Mouse (Mus musculus): ENCODE measurements at regions not wholly inside any gene's neighbourhood (a gene's known extent, or its start where the extent isn't known, plus 50 kb on each side); places are given as distances from the start of the nearest gene placed in this dataset.

DNA sequence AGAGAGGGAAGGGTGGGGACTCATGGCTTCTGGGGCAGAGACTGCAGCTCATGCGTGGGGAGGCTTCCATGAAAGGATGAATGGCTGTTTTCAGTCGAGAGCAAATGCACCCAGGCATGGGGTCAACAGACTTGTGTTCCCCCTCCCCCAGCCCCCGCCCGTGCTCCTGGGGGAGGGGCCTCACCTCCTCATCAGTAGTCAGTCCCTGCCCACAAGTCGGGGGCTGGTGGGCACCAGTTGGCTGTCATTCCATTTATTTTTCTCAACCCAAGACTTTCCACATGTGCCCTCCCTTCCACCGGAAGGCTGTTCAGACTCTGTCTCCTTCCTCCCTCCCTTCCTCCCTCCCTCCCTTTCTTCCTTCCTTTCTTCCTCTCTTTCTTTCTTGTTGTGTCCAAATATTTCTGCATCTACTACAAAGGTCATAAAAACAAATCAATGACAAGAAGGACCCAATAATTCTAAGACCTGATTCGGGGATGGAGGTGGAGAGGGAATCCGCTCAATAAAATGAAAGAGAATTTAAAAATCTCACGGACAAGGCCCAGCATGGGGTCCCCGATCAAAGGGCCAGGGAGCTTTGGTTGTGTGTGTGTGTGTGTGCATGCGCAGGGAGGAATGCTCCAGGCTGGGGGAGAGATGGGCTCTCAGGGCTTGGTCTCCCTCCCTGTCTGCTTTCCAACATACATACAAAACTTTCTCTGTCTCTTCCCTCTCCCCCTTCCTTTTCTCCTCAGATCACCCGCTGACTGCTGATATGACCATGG lies 57.7 kb downstream of the Rpl14 start:
- no peak for DNase-seq (ENCODE audit: low spot score)

- DNase-seq (ENCODE audit: low spot score): no peak
Measured at GRCm38 (mm10) chr9:120629609-120630008, 58.4 kb downstream of the Rpl14 start.

GRCm38 (mm10) chr9:120632821-120633220 lies 61.6 kb downstream of the Rpl14 start:
- DNase-seq (ENCODE audit: low spot score): no peak

DNA sequence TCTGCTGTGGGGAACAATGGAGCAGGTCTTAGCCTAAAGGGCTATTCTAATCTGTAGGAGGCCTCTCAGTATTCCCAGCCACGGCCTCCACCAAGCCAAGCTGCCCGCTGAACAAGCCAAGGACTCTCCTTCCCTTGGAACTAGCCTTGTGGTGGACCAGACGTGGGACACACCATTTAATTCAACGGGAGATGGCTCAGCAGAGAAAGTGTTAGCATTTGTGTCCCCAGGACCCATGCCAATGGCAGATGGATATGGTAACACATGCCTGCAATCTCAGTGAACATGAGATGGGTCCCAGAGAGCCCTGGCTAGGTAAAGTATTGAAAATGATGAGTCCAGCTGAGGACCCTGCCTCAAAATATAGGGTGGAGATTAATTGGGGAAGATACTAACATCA lies 71.4 kb downstream of the Rpl14 start:
- DNase-seq (ENCODE audit: low spot score): no peak

DNA sequence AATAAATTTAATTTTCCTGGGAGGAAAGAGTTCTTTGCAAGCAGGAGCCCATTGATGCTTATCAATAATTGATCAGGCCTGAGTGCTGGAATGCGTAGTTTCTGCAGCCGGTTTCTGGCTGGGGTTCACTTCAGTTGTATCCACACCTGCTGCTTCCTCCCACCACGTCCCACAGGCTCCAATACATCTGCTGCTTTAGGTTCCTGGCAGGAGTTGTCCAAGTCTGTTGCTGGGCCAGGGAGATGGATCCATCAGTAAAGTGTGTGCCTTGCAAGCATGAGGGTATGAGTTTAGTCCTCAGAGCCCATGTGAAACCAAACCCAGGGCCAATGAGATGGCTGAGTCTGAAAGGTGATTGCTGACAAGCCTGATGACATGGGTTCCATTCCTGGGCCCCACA lies 72.1 kb downstream of the Rpl14 start:
- no peak for DNase-seq (ENCODE audit: low spot score)

DNA sequence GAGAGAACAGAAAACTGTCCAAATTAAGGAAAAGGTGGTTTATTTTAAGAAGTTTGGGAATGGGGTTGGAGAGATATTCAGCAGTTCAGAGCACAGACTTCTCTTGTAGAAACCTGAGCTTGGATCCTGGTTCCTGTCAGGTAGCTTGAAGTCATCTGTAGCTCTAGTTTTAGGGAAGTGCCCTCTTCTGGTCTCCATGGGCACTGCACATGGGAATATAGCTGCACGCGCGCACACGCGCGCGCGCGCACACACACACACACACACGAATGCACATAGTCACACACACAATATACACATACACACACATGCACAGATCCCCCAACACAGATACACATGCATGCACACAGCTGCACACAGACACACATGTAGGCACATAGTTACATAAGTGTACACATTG lies 74.5 kb downstream of the Rpl14 start:
- no peak for DNase-seq (ENCODE audit: low spot score)

GRCm38 (mm10) chr9:120646806-120647667 lies 75.8 kb downstream of the Rpl14 start:
- no peak for DNase-seq (ENCODE audit: low spot score)

- no peak for DNase-seq (ENCODE audit: low spot score)
Measured at GRCm38 (mm10) chr9:120647668-120647955, 76.4 kb downstream of the Rpl14 start.

GRCm38 (mm10) chr9:120652733-120653132 lies 81.5 kb downstream of the Rpl14 start:
- no peak for DNase-seq (ENCODE audit: low spot score)

DNA sequence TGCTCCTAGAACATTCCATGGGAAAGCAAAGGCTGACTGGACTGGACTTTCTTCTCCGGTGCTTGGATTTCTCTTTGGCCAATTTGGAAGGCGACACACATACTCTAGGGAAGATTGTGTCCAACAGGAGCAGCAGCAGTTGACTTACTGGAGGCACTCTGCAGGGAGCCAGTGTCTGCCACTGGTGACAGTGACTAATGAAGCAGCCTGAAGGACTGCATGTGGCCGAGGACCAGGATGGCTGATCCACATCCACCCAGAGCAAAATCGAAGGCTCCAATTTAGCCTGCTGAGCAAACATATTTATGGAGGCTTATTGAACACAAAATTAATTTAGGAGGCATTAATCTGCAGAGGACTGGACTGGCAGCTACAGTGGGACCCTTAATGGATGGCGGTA lies 81.9 kb downstream of the Rpl14 start:
- DNase-seq (ENCODE audit: low spot score): no peak

- DNase-seq (ENCODE audit: low spot score): no peak
Measured at GRCm38 (mm10) chr9:120654736-120655135, 83.5 kb downstream of the Rpl14 start.

GRCm38 (mm10) chr9:120656976-120657375 lies 85.7 kb downstream of the Rpl14 start:
- peak; percentile 8 for DNase-seq (ENCODE audit: low spot score)

GRCm38 (mm10) chr9:120657786-120658185 lies 86.5 kb downstream of the Rpl14 start:
- no peak for DNase-seq (ENCODE audit: low spot score)

DNA sequence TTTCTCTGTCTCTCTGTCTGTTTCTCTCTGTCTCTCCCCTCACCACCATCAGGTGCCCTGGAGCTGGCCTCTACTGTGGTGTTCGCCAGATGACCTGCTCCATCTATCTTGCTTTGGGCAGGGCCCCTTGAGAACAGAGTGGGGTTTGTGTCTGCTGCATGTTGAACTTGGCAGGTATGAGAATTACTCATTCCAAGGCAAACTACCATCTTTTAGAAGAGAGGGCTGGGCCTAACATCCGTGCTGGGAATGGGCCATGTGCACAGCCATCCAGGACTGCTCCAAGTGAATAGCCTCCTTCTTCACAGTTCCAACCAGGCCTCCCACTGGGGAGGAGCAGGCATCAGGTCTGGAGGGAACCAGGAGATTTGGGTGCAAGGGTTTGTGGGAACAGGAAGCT lies 87.3 kb downstream of the Rpl14 start:
- no peak for DNase-seq (ENCODE audit: low spot score)

- DNase-seq (ENCODE audit: low spot score): no peak
Measured at GRCm38 (mm10) chr9:120661226-120661625, 90.0 kb downstream of the Rpl14 start.

GRCm38 (mm10) chr9:120661641-120662227 lies 90.5 kb downstream of the Rpl14 start:
- DNase-seq (ENCODE audit: low spot score): no peak

DNA sequence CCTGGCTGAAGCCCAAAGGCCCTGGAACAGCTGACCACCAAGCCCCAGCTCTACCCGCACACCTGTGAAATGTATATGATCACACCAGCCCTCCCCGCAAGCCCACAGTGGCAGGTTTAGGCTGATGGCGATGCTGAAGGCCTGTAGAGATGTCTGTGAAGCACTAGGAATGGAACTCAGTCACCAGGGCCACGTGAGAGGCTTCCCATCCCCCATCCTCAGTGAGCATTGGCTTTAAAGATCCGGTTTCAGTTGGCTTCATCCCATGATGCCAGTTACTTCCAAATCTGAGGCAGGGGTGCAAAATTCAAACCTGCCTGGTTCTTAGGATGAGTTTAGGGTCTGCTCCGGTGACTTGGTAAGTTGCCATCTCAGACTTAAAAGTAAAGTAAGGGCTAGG lies 91.9 kb downstream of the Rpl14 start:
- no peak for DNase-seq (ENCODE audit: low spot score)

DNA sequence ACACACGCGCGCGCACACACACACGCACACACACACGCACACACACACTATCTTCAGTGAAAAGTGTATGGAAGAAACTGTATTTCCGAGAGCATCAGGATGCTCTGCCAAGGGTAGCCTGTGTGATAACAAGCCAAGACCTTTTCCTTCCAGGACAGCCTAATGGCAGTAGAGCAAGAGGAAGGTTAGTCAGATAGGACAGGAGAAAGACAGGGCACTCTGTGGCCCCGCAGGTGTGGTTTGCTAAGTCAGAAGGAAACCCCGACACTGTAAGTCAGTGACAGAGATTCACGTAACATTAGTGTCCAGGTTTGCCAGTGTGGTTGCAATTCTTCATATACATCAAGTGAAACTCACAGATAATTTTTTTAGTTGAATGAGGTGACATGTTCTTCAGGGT lies 92.8 kb downstream of the Rpl14 start:
- DNase-seq (ENCODE audit: low spot score): no peak

DNA sequence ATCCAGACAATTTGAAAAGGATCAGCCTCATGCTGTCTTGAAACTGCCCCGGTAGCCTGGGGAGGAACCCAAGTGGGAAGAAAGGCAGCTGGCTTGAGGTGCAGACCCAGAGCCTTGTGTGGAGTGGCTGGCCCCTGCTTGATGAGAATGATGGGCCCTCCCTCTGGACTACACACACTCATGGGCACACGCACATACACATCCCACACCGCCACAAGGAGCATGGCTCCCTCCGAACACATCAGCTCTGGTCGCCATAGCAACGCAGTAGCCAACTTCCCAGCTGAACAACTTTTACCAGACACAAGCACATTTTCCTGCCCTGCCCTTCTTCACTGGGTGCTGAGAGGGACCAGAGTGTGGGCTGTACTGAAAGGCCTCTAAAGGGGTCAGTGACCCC lies 101.2 kb downstream of the Rpl14 start:
- DNase-seq (ENCODE audit: low spot score): no peak

GRCm38 (mm10) chr9:120674855-120675254 lies 103.6 kb downstream of the Rpl14 start:
- DNase-seq (ENCODE audit: low spot score): no peak

DNA sequence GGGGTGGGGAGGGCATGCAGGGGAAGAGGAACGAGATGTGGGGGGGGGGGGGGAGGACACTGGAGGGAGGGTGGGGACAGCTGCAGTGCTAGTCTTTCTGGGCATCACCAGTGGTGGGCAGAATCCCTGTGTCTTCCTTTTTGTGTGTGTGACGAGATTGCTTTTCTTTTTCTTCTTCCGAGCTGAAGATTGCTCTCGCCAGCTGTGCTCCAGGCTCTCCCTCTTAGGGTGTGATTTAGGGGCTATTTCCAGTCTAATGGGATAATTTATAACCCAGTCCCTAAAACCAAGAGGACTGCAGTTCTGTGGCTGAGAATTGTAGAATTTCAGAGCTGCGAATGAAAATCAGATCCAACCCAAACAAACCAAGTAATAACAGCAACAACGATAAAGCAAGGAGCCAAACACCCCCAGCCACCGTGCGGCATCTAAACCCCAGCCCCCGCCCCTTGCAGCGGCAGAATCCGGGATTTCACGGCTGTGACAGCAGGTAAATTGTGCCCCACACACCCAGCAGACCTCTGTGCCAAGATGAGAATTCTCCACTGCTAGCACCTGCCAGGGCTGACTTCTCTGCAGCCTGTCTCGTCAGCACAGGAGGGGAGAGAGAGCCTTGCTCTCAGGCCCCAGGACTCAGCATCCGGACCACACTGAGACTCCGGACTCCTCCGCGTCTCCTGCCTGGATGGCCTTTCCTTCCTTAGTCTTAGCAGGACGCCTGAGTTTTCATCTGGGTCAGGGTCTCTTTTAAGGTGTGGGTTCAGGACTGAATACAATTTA lies 104.3 kb downstream of the Rpl14 start:
- no peak for DNase-seq (ENCODE audit: low spot score)

GRCm38 (mm10) chr9:120676301-120676700 lies 105.1 kb downstream of the Rpl14 start:
- no peak for DNase-seq (ENCODE audit: low spot score)

All from urinary bladder, postnatal 25 days (tissue).